Mouse (Mus musculus) c-Kit-positive CD71-negative TER-119-negative erythroid progenitor cells, embryonic 14.5 days (primary cell): ENCODE measurements around the gene Srsf3.
A peak's percentile ranks its signal among the peaks of the same experiment; 100 is the strongest.
"Not testable (repeated sequence)": the region's sequence is repeated elsewhere in the genome, so short reads cannot be mapped to it uniquely, and the experiment has no call there.

Experiments used
- DNase-seq: peaks from one replicate; pipeline ENCODE4 v3.0.0-alpha.2; 2013; ENCODE audit warnings: low read depth

The Srsf3 gene

GRCm38 (mm10) chr17:29032274-29033069, at the start of gene Srsf3:
Gene Srsf3 (plus strand): TSS chr17:29032628.
- DNase-seq, result peak; percentile 98

GRCm38 (mm10) chr17:28984724-28985420, 47.6 kb upstream of the Srsf3 start:
- DNase-seq, result no peak

GRCm38 (mm10) chr17:28986833-28987232, 45.6 kb upstream of the Srsf3 start:
- no peak for DNase-seq

- peak; percentile 53 for DNase-seq
These were observed 44.7 kb upstream of the Srsf3 start for GRCm38 (mm10) chr17:28987713-28988112.

GRCm38 (mm10) chr17:28988291-28988690, 44.1 kb upstream of the Srsf3 start:
- no peak for DNase-seq

- DNase-seq, result no peak
These were observed 43.4 kb upstream of the Srsf3 start for GRCm38 (mm10) chr17:28988996-28989395.

GRCm38 (mm10) chr17:28990060-28990459, 42.4 kb upstream of the Srsf3 start:
- DNase-seq, result no peak

- DNase-seq, result no peak
These were observed 41.1 kb upstream of the Srsf3 start for GRCm38 (mm10) chr17:28991286-28991685.

GRCm38 (mm10) chr17:28992105-28992504, 40.3 kb upstream of the Srsf3 start:
- DNase-seq, result no peak

- DNase-seq, result not testable (repeated sequence)
These were observed 39.4 kb upstream of the Srsf3 start for GRCm38 (mm10) chr17:28993004-28993403.

GRCm38 (mm10) chr17:28994615-28995014, 37.8 kb upstream of the Srsf3 start:
- DNase-seq, result no peak

- no peak for DNase-seq
These were observed 32.0 kb upstream of the Srsf3 start for GRCm38 (mm10) chr17:29000465-29000864.

- no peak for DNase-seq
These were observed 28.7 kb upstream of the Srsf3 start for GRCm38 (mm10) chr17:29003740-29004139.

GRCm38 (mm10) chr17:29005002-29005401, 27.4 kb upstream of the Srsf3 start:
- DNase-seq, result no peak

- no peak for DNase-seq
These were observed 25.6 kb upstream of the Srsf3 start for GRCm38 (mm10) chr17:29006812-29007211.

- DNase-seq, result no peak
These were observed 25.2 kb upstream of the Srsf3 start for GRCm38 (mm10) chr17:29007243-29007640.

- DNase-seq, result peak; percentile 69
These were observed 24.6 kb upstream of the Srsf3 start, which contains the start of gene Stk38 for GRCm38 (mm10) chr17:29007641-29008325. Gene Stk38 (minus strand): TSS chr17:29007995.

- no peak for DNase-seq
These were observed 24.1 kb upstream of the Srsf3 start for GRCm38 (mm10) chr17:29008326-29008650.

GRCm38 (mm10) chr17:29009181-29009580, 23.2 kb upstream of the Srsf3 start:
- no peak for DNase-seq

GRCm38 (mm10) chr17:29014235-29014634, 18.2 kb upstream of the Srsf3 start:
- no peak for DNase-seq

- DNase-seq, result peak; percentile 74
These were observed 16.8 kb upstream of the Srsf3 start for GRCm38 (mm10) chr17:29015638-29016037.

- no peak for DNase-seq
These were observed 15.7 kb upstream of the Srsf3 start for GRCm38 (mm10) chr17:29016705-29017104.
